Mouse (Mus musculus) heart, adult 2 months (tissue): Measurements from ENCODE around the gene Lsm4.

Experiments used
- CTCF ChIP-seq: fragments of 200-600 bp; IDR thresholded peaks from 2 replicates; pipeline ENCODE4 v1.8.1; 2022; ENCODE audit warnings: antibody characterized with exemption, mild to moderate bottlenecking, moderate library complexity
- POLR2A ChIP-seq: fragments of 200-500 bp; IDR thresholded peaks from 2 replicates; pipeline ENCODE4 v1.6.1; 2011; ENCODE audit warnings: mild to moderate bottlenecking, low read depth, low read length, control low read depth; ENCODE audit not compliant: insufficient read depth

DNA sequence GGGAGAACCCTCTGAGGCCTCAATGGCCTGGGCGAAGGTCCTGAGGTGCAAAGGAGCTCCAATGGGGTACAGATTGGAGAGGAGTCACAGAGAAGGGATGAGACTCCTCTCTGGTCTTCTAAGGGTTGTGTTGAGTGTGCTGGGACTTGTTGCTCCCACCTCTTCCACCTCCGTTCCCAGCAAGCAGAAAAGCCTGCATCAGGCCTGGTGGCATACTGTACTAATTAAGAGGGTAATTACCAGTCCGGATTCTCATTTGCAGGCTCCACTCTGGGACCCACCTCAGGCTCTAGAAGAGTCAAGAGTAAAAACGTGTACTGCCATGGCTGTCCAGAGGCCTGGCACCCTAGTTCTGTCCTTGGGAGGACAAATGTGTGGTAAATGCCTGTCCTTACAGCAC is 23.9 kb downstream of the Lsm4 start:
- TF ChIP-seq CTCF (no peak), POLR2A (no peak)
